Mouse (Mus musculus) forelimb bud, embryonic 11.5 days (tissue): ENCODE measurements at regions not wholly inside any gene's neighbourhood (a gene's known extent, or its start where the extent isn't known, plus 50 kb on each side); places are given as distances from the start of the nearest gene placed in this dataset.

Experiments used
- DNase-seq: peaks from one replicate; pipeline ENCODE4 v3.0.0-alpha.2; 2012; ENCODE audit warnings: low read depth, low spot score

DNA sequence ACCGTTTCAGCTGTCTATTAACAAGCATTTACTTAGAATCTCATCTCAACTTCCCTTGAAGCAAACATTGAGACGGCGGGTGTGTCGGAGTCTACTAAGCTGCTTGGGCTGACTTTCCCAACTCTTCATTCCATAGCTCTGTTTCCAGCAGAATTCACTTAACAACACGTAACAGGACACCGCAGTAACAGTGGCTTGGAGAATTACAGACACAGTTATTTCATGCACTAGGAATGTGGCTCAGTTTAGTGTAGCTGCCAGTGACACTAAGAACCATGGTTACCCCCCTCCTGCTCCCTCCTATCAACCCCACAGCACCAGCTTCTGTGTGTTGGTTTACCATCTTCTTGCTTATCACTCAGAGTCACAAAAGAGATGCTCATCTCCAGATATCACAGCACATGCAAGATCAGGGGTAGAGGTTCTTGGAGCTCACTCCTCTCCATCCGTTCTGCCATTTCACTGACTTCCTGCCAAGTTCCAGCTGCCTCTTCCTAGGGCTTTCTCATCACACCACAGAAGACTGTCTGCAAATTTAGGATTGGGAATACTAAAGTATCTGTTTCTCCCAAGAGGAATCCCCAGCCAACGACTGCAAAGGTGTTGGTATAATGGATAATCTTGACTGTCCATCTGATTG is 90.7 kb downstream of the Banf2 start:
- peak; percentile 45 for DNase-seq

DNA sequence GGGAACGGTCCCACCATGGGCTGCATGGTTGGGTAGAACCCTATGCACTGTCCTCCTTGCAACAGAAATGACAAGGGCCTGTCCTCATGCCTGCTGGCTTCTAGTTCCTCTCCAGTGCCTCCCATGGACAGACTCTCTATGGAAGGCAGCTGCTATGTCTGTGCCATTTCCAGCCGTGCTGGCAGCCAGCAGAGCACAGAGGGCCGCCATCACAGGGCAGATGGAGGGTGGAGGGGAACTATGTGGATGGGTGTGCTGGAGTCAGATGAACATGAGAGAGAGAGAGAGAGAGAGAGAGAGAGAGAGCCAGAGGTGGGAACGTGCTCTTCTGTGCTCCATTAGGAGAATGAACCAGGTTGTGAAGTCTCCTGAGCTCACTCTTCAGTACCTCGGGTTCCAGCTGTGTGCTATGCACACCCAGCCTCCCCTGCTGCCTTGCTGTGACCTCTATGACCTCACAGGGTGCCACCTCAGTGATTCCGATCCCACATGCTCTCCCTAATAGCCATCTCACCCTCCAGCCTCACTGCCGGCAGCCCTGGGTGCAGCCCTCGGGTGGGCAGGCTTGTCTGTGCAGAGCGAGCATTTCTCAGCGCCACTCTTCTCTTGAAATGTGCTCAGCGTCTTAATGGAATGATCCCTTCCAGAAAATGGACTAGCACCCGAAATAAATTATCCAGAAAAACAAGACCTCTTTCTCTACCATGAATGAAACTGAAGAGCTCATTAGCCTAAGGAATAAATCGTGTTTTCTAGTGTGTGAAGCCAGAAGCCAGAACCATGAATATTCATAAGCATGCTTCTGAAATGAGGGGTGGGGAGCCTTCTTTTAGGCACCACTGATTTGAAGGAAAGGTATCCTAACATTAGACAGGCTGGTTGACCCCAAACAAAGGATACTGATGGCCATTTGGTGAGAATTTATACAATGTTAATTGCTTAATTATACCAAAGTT is 94.5 kb downstream of the Banf2 start:
- no peak for DNase-seq

DNA sequence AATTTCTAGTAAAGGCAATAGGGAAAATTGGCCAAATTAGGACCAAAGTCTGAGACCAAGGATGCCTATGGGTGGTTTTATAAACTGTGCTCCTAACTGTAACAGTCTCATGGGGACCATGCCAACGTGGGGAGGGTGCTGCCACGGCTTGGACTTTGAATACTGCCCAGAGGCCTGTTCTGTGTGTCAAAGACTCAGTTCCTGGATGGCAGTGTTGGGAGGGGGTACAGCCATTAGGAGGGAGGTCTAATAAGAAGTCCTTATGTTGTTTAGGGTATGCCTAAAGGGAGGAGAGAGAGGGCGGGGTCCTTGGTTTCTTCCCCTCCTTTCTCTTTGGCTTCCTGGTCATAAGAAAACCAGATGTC is 95.2 kb downstream of the Banf2 start:
- DNase-seq: no peak

DNA sequence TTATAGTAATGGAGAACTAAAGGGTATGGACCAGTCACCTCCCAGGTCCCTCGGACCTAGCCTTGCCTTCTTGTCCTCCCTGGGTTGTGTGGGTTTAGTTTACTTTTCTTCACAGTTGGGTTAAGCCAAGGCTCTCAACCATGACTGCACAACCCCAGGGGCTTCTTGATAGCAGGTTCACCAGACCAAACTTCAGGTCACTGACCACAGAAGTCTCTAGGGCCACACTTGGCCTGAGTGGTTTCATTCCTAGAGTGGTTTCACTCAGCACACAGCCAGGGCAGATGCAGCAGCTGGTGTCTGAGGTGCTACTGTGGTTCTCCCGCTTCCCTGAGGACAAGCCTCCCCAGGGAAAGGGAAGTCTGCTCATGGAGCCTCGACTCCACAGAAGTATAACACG is 95.7 kb downstream of the Banf2 start:
- no peak for DNase-seq

DNA sequence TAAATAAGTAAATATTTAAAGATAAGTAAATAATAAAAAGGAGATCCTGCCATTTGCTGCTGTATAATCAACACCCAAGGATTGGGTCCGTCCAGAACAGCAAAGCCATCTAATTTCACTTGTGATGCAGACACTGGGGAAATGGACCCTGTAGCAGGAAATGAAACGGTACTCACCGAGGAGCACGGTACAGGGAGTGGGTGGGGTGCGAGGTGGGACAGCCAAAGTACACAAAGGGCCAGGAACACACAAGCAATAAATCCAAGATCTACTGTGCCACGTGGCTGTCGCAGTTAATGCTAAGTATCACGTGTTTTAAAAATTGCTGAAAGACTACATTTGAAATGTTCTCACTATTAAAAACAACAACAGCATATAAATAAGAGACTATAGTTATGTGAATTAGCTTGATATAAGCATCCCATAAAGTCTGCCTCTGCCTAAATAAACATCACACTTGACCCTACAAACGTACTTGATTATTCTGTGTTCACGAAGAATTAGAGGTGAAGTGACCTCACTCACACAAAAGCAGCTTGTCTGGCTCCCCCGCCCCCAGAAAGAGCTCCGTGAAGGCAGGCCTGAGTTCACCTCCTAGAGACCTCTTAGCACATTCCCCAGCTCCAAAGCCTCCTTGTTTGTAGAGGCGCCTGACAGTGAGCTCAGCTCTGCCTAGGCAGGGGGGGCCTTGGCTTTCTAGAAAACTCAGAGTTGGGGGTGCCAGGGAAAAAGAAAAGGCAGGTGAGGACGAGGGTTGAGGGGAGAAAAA is 101.1 kb downstream of the Banf2 start:
- peak; percentile 10 for DNase-seq

DNA sequence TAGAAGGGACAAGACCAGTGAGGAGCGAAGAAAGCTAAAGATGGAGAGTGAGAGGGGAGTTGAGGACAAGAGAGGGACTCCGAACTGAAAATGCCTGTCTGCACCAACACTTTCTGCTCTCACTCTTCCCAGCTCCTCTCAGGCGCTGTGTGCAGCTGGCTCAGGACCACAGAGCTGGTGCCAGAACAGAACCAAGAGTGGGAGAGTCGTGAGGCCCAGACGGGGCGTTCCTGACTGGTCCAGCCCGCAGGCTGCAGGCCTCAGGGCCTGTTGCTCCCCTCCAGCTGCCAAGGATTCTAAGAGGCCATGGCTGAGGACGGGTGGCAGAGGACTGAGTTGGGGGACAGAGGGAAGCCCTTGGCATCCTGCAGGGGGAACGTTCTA is 101.7 kb downstream of the Banf2 start:
- no peak for DNase-seq

DNA sequence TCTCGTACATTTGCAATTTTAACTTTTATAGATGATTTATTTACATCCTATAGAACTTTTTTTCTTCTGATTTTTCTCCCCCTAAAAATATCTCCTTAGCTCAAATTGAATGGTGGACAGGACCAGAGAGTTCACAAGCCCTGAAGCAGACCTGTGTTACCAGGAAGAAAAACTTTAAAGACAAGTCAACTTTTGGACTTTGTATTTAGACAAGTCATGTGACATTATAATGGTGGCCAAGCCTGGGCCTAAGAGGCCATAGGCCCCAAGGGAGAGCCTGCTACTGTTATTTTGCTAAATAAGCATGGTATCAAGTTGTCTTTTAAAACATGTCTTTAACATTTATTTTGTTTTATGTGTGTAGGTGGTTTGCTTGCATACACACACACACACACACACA is 102.7 kb downstream of the Banf2 start:
- no peak for DNase-seq

DNA sequence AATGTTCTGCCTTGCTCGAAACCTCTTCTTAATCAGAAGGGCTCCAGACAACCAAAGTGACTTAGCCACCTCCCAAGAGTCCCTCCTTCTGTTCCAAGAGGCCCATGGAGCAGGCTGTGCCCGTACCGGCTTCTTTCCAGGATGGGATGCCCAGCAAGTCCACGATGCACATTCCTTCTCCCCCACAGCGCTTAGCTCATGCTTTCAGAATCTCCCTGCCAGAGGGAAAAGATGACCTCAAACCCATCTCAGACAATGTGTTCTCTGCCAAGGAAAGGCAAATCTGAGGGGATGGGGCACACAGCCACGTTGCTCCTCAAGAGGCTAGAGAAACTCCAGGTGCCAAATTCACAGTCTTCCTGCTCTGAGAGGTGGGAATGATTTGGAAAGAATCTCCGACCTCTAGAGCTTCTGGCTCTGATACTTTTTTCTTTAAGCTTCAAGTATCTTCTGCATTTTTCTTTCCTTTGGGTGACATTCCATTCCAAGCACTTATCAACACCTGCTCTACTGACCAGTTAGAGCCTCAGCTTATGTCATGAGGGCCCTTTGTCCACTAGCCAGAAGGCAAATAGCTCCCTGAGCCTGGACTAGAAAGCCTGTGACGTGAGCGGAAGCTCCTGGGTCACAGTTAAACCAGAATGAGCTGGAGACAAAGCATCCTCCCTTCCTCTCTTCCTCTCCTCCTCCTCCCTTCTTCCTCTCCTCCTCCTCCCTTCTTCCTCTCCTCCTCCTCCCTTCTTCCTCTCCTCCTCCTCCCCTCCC is 110.9 kb downstream of the Banf2 start:
- no peak for DNase-seq

DNA sequence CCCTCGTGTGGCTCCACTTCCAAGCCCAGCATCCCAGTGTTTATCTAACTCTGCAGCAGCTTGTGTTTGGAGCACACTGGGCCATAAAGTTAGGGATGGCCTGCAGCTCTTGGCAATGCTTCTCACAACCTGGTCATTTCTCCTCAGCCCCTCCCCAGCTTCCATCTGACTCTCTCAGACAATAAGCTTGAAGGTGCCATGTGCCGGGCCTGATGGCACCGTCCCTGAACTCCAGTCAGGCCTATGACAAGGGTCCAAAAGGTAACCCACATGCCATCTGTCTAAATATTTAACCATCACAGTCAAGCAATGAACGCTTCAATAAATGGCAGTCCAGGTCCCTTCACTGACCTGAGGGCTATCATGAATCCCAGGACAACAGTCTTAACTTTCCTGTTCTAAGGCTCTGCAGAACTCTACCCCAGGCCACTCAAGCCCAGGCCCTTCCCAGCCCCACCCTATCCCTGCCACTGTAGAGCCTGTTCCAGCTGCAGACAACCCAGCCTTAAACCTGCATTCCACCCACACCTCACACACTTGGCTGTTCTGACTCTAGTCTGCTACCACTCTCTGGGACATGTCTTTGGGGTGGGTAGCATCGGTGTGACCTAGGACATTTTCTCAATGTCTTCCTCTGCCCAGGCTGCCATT is 111.8 kb downstream of the Banf2 start:
- no peak for DNase-seq

DNA sequence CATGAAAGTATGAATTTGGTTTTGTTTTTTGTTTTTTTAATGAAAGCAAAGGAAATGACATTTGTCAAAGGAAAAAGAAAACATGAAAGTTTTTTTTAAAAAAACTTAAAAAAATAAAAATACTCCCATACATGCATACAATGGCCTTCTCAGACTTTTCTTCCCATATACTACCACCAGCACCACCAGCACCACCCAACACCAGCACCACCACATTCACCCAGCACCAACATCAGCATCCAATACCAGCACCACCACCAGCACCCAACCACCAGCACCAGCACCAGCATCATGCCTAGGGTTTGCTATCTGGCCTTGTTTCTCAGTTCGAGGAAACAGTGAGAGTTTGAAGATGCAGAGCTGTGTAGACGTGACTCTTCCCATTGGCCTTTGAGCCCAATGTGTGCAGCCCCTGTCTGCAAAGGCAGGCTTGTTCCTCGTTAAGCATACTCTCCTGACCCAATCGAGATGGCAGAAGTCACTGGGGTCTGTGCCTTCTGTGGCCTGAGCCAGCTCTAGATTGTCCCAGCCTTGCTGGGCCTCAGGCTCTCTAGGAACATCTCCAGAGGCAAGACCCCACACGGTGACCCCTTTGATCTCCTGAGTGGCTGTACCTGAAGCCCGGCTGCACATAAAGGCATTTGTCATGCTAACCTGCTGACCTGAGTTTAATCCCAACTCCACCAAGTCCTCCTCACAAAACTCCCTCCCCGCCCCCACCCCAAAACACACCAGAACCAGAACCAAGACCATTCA is 113.8 kb upstream of the Mgme1 start:
- DNase-seq: no peak

DNA sequence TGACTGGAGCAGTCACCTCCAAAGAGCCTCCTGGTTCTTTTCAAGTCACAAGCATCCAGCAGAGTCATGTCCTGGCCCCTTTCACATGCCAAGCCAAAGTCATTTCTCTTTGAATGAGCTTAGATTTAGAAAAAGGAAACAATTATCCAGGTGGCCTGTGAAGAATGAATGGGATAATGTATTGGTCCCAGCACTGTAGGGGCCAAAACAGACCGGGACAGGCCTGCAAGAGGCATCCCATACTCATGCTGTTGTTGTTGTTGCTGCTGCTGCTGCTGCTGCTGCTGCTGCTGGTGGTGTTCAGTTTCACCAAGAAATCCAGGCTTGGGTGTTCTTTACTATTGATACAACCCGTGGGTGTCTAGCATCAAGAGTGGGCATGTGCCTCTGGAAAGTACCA is 113.1 kb upstream of the Mgme1 start:
- no peak for DNase-seq

DNA sequence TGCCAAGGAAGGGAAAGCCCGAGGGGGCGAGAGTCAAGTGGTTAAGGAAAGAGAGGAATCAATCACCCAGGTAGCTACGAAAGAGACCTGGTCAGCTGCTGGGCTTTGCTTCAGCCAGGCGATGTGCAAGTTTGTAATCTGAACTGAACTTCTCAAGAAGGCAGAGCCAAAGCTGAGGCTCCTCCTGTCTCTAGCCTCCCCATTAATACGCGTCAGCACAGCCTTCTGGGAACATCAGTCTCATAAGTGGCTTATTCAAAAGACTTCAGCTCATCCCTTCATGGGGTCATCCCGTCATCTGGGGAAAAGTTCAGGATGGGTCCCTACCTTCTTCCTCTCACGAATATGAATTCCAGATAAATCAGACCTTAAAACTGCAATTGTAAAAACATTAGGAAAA is 112.2 kb upstream of the Mgme1 start:
- DNase-seq: no peak

DNA sequence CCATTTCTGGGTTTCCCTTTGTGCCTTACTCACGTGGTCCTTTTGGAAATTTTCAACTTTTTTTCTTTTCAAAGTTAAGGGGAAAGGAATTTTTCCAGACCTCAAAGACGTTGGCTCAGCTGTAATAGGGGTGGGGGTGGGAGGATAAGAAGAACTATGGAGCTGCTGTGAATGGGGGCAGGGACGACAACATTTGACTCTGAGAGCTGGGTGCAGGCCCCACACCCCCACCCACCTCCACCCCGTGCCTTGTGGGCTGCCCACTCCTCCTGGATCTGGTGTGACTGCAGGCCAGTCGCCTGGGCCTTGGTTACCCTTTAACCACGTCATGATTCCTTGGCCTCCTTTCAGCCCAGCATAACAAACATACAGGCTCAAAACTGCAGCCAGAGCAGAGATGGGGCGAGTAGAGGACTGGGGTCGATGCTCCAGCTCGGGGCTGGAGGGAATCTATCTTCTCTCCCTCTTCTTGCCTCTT is 110.6 kb upstream of the Mgme1 start:
- DNase-seq: no peak

DNA sequence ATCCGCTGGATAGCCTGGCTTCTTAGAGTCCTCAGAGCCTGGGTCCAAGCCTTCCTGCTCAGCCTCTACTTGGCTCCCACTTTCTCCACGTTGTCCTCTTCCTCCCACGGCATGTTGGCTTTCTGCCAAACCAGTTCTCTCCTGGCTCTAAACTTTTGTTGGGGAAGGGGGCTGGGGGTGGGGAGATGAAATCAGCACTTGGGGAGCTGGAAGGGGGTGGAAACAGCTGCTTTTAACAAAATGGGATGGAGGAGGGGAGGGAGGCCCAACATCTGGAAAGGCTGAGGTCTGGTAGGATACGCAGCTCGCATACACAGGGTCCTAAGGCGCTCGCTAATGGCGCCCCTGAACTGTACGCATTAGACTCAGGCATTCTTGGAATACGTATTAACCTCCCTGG is 110.0 kb upstream of the Mgme1 start:
- peak; percentile 49 for DNase-seq

DNA sequence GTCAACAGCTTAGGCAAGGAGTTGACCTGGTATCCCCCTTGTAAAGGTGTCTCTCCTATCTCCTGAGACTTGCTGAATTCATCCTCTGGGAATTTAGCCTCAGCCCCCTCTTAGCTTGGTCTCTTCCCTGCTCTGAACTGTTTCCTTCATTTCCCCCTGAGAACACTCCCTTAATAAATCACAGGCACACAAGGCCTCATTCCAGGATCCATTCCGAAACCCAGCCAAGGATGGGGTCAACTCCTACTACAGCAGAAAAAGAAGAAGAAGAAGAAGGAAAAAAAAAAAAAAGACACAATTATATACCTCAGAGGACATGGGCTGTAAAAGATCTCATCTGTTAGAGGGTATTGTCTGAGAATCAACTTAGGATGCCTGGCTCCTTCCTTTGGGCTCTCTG is 108.6 kb upstream of the Mgme1 start:
- DNase-seq: no peak

DNA sequence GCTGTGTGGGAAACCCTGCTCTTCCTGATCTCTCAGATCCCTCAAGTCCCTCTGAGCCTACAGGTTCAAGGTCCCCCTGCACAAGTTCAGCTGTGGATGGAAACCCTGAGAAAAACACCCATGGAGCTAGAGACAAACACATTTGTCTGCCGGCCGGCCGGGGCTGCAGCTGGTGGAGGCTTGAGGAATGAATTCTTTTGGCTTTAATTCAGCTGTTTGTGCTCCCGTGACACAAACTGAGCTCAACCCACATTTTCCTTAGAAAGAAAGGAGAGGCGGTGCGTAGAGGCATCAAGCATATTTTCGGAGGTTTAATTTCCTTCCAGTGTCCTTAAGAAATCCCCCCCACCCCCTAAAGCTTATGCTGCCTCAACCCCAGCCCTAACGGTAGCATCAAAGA is 106.4 kb upstream of the Mgme1 start:
- no peak for DNase-seq

DNA sequence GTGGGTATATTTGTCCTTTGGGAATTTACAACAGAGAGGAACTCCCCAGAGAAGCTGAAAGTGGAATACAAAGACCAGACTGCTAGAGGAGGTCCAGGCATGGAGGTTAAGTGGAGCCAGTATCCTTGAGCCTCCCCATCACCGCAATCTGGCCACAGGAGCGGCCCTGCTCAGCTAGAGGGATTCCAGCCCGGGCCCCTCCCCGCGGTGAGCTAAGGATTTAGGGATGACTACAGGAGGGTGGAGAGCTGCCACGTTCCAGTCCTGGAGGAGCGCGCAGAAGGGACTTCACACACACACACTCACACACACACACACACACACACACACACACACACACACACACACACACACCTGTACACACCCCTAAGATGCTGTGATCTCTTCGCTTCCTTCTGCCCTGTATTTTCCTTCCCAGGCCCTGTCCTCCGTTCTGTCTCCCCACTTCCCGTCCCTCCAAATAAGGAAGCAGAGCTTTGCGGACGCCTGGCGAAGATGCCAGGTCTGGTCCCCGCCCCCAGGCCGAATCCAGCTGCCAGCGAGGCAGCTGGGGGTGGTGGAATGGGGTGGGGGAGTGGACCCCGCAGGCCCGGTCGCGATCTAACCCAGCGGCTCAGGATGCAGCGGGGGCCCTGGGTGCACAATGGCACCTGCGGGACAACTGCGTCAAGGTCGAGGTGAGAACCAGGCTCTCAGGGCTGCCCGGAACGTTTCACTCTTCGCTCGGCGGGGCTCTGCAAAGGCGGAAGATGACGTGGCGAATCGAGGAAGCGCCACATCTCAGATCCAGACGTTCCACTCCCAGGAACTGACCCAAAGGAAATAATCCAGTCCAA is 105.3 kb upstream of the Mgme1 start:
- DNase-seq: peak; percentile 65

DNA sequence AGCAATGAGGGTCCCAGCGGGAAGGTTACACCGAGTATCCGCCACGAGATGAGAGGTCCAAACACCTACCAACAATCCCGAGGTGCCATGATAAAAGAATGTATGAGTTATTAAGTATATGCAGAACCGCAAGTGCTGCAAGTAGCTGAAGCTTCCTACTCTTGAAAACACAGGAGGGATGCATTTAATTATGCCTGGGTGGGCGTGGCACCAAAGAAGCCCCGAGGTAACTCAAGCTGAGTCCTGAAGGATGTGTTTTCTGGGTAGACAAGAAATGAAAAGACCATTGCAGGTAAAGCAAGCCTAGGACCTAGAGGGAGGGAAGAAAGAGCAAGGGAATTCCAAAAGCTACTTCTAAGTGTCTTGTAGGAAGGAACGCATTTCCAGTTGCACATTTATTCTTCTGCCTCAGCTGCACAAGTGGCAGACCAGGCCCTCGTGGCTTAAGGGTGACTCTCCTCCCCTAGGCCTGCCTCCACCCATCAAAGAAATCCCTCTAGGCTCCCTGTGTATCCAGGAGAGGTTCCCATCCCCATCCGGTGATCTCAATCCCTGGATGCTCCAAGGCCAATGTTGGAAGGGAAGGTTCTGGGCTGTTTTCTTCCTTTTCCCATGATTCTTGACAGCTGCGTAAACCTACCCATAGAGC is 104.2 kb upstream of the Mgme1 start:
- DNase-seq: no peak
